In genomic region chr6:85915141-85915538, GRCm38 (mm10) we compare ENCODE assay signal across 8 mouse cellular contexts. TPM values are rescaled to one million over a fixed set of nuclear protein-coding genes. Genes with fewer than 3 reads are reported as not detected.
DNase-seq lines count a peak whose midpoint lies in the region; ATAC-seq and TF ChIP-seq lines count a peak whose summit lies in the region.
"Had no signal": no experiment of that assay in that cellular context is flagged by ENCODE, and none has a peak within 500 bp of the region (broad histone marks: within the 10 kb centered on the region; RNA-seq: fewer than 3 reads in every experiment).

No protein-coding gene starts in this region.

- peak overlapping the region; percentile 80 for H3K4me2 ChIP-seq in lung, embryonic 15.5 days
- peak overlapping the region; percentile 67 for H3K4me2 ChIP-seq in forebrain, postnatal 0 days (ENCODE audit: low read depth)
- H3K4me2 ChIP-seq in liver, embryonic 16.5 days (ENCODE audit: low read depth, low read length): peak overlapping the region; percentile 90

- H3K27ac ChIP-seq in lung, embryonic 15.5 days: peak overlapping the region; percentile 94
- H3K27ac ChIP-seq in cortical plate, adult 2 months (ENCODE audit: insufficient read depth, low read length): peak overlapping the region; percentile 62
- peak overlapping the region; percentile 88 for H3K27ac ChIP-seq in forebrain, postnatal 0 days (ENCODE audit: low read depth, low read length)
- H3K27ac ChIP-seq in liver, embryonic 16.5 days (ENCODE audit: low read length): peak overlapping the region; percentile 89

- H3K9me3 ChIP-seq in lung, embryonic 15.5 days: no peaks in the 10 kb centered on the region
- no peaks in the 10 kb centered on the region for H3K9me3 ChIP-seq in forebrain, postnatal 0 days (ENCODE audit: low read length)
- H3K9me3 ChIP-seq in liver, embryonic 16.5 days (replicated peaks; ENCODE audit: control insufficient read depth, low read length): no peaks in the 10 kb centered on the region

- H3K27me3 ChIP-seq in lung, embryonic 15.5 days: no peaks in the 10 kb centered on the region
- no peaks in the 10 kb centered on the region for H3K27me3 ChIP-seq in forebrain, postnatal 0 days (ENCODE audit: insufficient read depth, low read length)
- no peaks in the 10 kb centered on the region for H3K27me3 ChIP-seq in liver, embryonic 16.5 days (ENCODE audit: control insufficient read depth, insufficient read depth, low read depth, low read length)

- 3% methylated on average over 11 of the region's 11 CpGs for WGBS in lung, embryonic 15.5 days
- WGBS in forebrain, postnatal 0 days: 3% methylated on average over 11 of the region's 11 CpGs
- 1% methylated on average over 11 of the region's 11 CpGs for WGBS in liver, embryonic 16.5 days (ENCODE audit: insufficient replicate concordance)

- no peaks in the 10 kb centered on the region for H3K36me3 ChIP-seq in lung, embryonic 15.5 days
- H3K36me3 ChIP-seq in forebrain, postnatal 0 days (ENCODE audit: insufficient read depth): no peaks in the 10 kb centered on the region
- no peaks in the 10 kb centered on the region for H3K36me3 ChIP-seq in liver, embryonic 16.5 days (ENCODE audit: control insufficient read depth, insufficient read depth)

- no peak; the same call in 1 of the 2 replicates for TF ChIP-seq POLR2A in cortical plate, adult 2 months (IDR thresholded peaks at IDR 0.05; ENCODE audit: extremely low read depth, insufficient read depth, low read length)

- no peak for DNase-seq in lung, postnatal 4 days
- DNase-seq in forebrain, postnatal 0 days: no peak
- DNase-seq in yolk sac, embryonic 10.5 days (ENCODE audit: low spot score): no peak
- no peak for DNase-seq in left cerebral cortex, adult 8-10 months (ENCODE audit: low spot score in 2 of 2)

- H3K4me1 ChIP-seq in lung, embryonic 15.5 days: peaks cover 12% of the 10 kb centered on the region
- H3K4me1 ChIP-seq in cortical plate, adult 2 months (ENCODE audit: control insufficient read depth, insufficient read depth, low read length): no peaks in the 10 kb centered on the region
- H3K4me1 ChIP-seq in forebrain, postnatal 0 days (ENCODE audit: insufficient read depth): peaks cover 9% of the 10 kb centered on the region
- peaks cover 20% of the 10 kb centered on the region for H3K4me1 ChIP-seq in liver, embryonic 16.5 days (ENCODE audit: control insufficient read depth, low read depth, low read length)

- no peak for TF ChIP-seq CTCF in cortical plate, adult 2 months (IDR thresholded peaks at IDR 0.05; ENCODE audit: extremely low read depth, insufficient read depth, low read length)
- no peak for TF ChIP-seq CTCF in forebrain, postnatal 0 days (IDR thresholded peaks at IDR 0.05; ENCODE audit: low read depth)

- 0 out of 2 replicates have a peak, but pooled peaks have one; percentile 5 for ATAC-seq in lung, embryonic 15.5 days (ENCODE audit: borderline replicate concordance, extremely low read depth, low FRiP score, low TSS enrichment)
- no peak for ATAC-seq in forebrain, postnatal 0 days
- no peak for ATAC-seq in liver, embryonic 16.5 days (ENCODE audit: low read depth)

- peak overlapping the region; percentile 66 for H3K4me3 ChIP-seq in lung, embryonic 15.5 days
- peak overlapping the region; percentile 49 for H3K4me3 ChIP-seq in cortical plate, adult 2 months (ENCODE audit: insufficient read depth, low read length)
- peak overlapping the region; percentile 57 for H3K4me3 ChIP-seq in forebrain, postnatal 0 days (ENCODE audit: low read depth, low read length)
- peak overlapping the region; percentile 85 for H3K4me3 ChIP-seq in liver, embryonic 16.5 days (ENCODE audit: low read depth, low read length)

- H3K9ac ChIP-seq in lung, embryonic 15.5 days: peak overlapping the region; percentile 74
- peak overlapping the region; percentile 77 for H3K9ac ChIP-seq in forebrain, postnatal 0 days
- H3K9ac ChIP-seq in liver, embryonic 16.5 days (ENCODE audit: low read depth, low read length): peak overlapping the region; percentile 86

RNA-seq across cellular contexts. Expression of gene Nat8f1, which starts 0.3 kb away (rescaled TPM):
- 4.6 and 6.0 TPM in 2 replicates for polyA plus RNA-seq in lung, embryonic 15.5 days (2015; fragmentation: Nextera tagmentation; extraction: Ambion mirVana)
- 43.9 and 46.0 TPM in 2 replicates for polyA plus RNA-seq in cortical plate, adult 2 months (2012; rRNA removed)
- 10.7 and 18.1 TPM in 2 replicates for total RNA-seq in forebrain, postnatal 0 days (2014; rRNA removed)
- polyA plus RNA-seq in forebrain, postnatal 0 days (2015; fragmentation: Nextera tagmentation; extraction: Ambion mirVana): 13.1 and 15.3 TPM in 2 replicates
- polyA plus RNA-seq in liver, embryonic 16.5 days (2015; fragmentation: Nextera tagmentation; extraction: Ambion mirVana): 19.1 and 20.5 TPM in 2 replicates
- total RNA-seq in left cerebral cortex, adult 8-10 months (2022): 10 to 100 TPM; 21.8 to 24.5 (median 22.0) TPM

RNA-seq across cellular contexts. Expression of gene Tprkb, which starts 3.5 kb away (rescaled TPM):
- 26.5 and 29.9 TPM in 2 replicates for polyA plus RNA-seq in lung, embryonic 15.5 days (2015; fragmentation: Nextera tagmentation; extraction: Ambion mirVana)
- 109 and 124 TPM in 2 replicates for polyA plus RNA-seq in cortical plate, adult 2 months (2012; rRNA removed)
- total RNA-seq in forebrain, postnatal 0 days (2014; rRNA removed): 50.2 and 66.8 TPM in 2 replicates
- polyA plus RNA-seq in forebrain, postnatal 0 days (2015; fragmentation: Nextera tagmentation; extraction: Ambion mirVana): 54.5 and 69.6 TPM in 2 replicates
- polyA plus RNA-seq in liver, embryonic 16.5 days (2015; fragmentation: Nextera tagmentation; extraction: Ambion mirVana): 17.2 and 19.1 TPM in 2 replicates
- 10 to 100 TPM; 61.0 to 72.7 (median 62.6) TPM for total RNA-seq in left cerebral cortex, adult 8-10 months (2022)

RNA-seq across cellular contexts. Expression of gene Nat8f4, which starts 10.5 kb away (rescaled TPM):
- 4.9 and 5.1 TPM in 2 replicates for polyA plus RNA-seq in lung, embryonic 15.5 days (2015; fragmentation: Nextera tagmentation; extraction: Ambion mirVana)
- polyA plus RNA-seq in cortical plate, adult 2 months (2012; rRNA removed): 11.6 and 12.0 TPM in 2 replicates
- total RNA-seq in forebrain, postnatal 0 days (2014; rRNA removed): 5.5 and 6.0 TPM in 2 replicates
- 4.3 and 6.5 TPM in 2 replicates for polyA plus RNA-seq in forebrain, postnatal 0 days (2015; fragmentation: Nextera tagmentation; extraction: Ambion mirVana)
- 1.7 and 2.0 TPM in 2 replicates for polyA plus RNA-seq in liver, embryonic 16.5 days (2015; fragmentation: Nextera tagmentation; extraction: Ambion mirVana)
- total RNA-seq in left cerebral cortex, adult 8-10 months (2022): 1 to 10 TPM; 6.9 to 8.3 (median 7.7) TPM

RNA-seq across cellular contexts. Expression of gene Nat8f2, which starts 46.2 kb away (rescaled TPM):
- polyA plus RNA-seq in lung, embryonic 15.5 days (2015; fragmentation: Nextera tagmentation; extraction: Ambion mirVana): 0.07 TPM in 1 of 2 replicates, not detected in the other
- 0.36 and 0.40 TPM in 2 replicates for polyA plus RNA-seq in cortical plate, adult 2 months (2012; rRNA removed)
- total RNA-seq in forebrain, postnatal 0 days (2014; rRNA removed): 0.08 TPM in 1 of 2 replicates, not detected in the other
- 0.04 TPM in 1 of 2 replicates, not detected in the other for polyA plus RNA-seq in forebrain, postnatal 0 days (2015; fragmentation: Nextera tagmentation; extraction: Ambion mirVana)
- not detected in 2 replicates for polyA plus RNA-seq in liver, embryonic 16.5 days (2015; fragmentation: Nextera tagmentation; extraction: Ambion mirVana)
- total RNA-seq in left cerebral cortex, adult 8-10 months (2022): 1 to 10 TPM; 2.4 to 3.7 (median 3.4) TPM
- total RNA-seq: heart, postnatal 14 days had no signal

RNA-seq across cellular contexts. Expression of gene Dusp11, which starts 46.3 kb away (rescaled TPM):
- 38.4 and 41.3 TPM in 2 replicates for polyA plus RNA-seq in lung, embryonic 15.5 days (2015; fragmentation: Nextera tagmentation; extraction: Ambion mirVana)
- 94.9 and 97.4 TPM in 2 replicates for polyA plus RNA-seq in cortical plate, adult 2 months (2012; rRNA removed)
- total RNA-seq in forebrain, postnatal 0 days (2014; rRNA removed): 67.2 and 79.4 TPM in 2 replicates
- polyA plus RNA-seq in forebrain, postnatal 0 days (2015; fragmentation: Nextera tagmentation; extraction: Ambion mirVana): 27.6 and 28.3 TPM in 2 replicates
- 20.7 and 28.1 TPM in 2 replicates for polyA plus RNA-seq in liver, embryonic 16.5 days (2015; fragmentation: Nextera tagmentation; extraction: Ambion mirVana)
- 10 to 100 TPM; 56.1 to 65.9 (median 61.6) TPM for total RNA-seq in left cerebral cortex, adult 8-10 months (2022)
